Mouse (Mus musculus): ENCODE results near the gene Ttyh3. TPM values are rescaled to one million over a fixed set of nuclear protein-coding genes. Genes with fewer than 3 reads are reported as not detected.
"Not testable (repeated sequence)": the region's sequence is repeated elsewhere in the genome, so short reads cannot be mapped to it uniquely, and the experiment has no call there.

Gene Ttyh3
- polyA plus RNA-seq (2012; rRNA removed) = 59.6 and 77.6 TPM in 2 replicates

DNA sequence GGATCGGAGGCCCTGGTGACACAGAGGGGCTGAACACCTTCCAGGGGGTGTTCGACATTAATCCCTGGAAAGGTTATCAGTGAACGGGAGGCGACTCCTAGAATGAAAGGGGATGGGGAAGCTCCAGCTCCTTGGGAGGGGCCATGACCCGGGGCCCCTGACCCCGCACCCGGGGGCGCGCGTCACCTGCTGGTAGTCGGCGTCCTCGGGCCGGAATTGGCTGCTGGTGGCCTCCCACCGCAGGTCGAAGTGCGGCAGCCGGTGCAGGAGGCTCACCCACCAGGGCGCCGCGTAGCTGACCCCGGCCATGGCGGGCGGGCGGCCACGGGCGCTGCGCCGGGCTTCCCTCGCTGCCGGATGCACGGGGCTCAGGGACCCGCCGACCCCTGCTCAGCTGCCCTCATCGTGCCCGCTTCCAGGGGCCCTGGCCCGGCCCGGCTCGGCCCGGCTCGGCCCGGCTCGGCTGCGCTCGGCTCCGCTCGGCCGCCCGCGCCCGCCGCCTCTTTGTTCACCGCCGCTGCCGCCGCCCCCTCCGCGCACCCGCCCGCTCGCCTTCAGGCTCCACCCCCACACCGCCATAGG is at the start of gene Ttyh3:
Gene Ttyh3 (minus strand): TSS at position 513 of the 582 bp plus-strand sequence.
- DNase-seq (ENCODE audit: low read depth) = no peak

DNA sequence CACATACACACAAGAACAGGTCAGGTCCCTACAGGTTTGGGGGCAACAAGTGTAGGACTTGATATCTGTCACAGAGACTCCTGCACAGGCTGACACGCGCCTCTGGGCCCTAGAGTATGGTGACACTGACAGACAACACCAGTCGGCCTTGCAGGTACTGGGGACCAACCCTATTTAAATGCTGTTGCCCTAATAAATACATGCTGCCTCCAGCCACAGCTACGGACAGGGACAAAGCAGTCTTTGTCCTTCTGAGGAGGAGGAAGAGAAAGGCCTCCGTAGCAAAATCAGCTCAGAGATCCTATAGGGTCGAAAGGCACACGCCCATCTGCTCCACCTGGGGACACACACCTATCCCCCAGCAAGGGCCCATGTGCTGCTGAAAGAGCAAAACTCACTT is 47.2 kb upstream of the Ttyh3 start:
- DNase-seq (ENCODE audit: low read depth) = no peak

DNA sequence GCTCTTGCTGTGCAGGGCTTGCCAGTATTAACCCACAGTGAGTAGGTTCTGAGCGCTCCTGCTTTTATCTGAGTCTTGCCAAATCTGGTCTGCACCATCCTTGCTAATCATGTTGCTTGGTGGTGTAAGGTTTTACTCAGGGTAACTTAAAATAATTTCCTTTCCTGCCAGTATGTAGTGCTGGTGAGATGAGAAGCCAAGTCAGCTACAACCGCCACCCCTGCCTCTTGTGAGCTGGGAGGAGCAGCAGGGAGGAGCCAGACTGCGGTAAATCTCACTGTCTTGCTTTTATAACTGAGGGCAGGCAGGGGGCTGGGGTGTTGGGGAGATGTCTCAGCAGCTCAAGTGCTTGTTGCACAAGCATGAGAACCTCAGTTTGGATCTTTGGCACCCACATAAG is 39.6 kb upstream of the Ttyh3 start:
- no peak for DNase-seq (ENCODE audit: low read depth)

DNA sequence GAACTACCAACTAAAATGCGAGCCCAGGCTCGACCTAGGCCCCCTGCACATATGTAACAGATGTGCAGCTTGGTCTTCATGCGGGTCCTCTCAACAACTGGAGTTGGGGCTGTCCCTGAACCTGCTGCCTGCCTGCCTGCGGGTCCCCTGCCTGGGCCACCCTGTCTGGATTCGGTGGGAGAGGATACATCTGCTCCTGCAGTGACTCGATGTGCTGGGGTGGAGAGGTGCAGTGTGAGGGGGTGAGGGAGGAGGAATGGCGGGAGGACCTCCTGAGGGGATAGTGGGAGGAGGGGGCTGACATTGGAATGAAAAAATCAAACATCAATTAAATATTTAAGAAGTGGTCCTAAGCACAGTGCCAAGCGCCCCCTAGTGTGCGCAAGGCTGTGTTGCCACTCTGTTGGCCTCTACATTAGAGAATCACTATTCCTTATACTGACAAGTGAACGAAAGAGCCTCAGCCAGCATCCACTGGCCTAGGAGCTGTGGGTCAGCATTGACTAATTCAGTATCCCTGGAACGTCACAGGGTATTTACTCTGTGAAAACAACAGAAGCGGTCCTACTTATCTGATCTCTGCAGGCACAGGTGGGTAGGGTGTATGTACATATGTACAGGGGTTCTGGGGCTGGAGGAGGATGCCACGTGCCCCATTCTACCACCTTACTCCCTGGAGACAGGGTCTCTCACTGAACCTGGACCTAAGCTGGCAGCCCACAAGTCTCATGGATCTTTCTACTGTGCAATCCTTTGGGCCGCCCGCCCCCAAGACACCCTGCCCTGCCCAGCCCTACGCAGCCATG is 35.7 kb upstream of the Ttyh3 start:
- DNase-seq (ENCODE audit: low read depth) = no peak

DNA sequence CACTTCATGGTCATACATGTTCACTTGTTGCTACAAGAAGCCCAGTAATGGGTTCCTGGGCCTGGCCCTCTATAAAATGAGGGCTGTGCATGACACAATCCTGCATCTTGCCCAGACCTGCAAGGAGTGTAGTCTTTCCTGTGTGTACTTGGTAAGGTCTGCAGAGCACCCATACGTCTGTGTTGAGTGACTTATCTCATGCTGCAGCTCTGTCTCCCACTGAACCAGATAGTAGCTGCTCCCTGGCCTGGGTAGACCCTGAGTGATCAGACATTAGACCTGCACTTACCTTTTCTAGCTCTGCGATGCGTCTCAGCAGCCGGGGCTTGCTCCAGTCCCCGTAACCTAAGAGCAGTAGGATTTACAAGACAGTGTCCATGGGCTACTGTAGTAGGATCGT is 33.3 kb upstream of the Ttyh3 start:
- DNase-seq (ENCODE audit: low read depth) = no peak

DNA sequence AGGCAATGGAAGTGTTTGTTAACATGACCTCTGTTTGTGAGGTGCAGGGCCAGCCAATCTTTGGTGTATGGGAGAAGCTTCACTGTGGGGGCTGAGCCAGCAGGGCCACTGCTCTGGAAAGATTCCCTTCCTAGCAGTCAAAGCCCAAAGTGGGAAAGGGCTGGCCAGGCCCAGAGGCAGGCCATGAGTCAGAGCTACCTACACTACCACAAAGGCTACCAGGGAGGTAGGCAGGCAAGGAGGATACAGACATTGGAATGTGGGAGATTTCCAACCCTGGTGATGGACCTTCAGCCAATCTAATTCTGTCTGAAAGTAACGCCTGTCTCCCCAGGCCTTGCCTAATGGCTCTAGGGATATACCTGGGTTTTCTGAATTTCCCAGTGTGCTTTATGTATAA is 32.1 kb upstream of the Ttyh3 start:
- DNase-seq (ENCODE audit: low read depth) = no peak

DNA sequence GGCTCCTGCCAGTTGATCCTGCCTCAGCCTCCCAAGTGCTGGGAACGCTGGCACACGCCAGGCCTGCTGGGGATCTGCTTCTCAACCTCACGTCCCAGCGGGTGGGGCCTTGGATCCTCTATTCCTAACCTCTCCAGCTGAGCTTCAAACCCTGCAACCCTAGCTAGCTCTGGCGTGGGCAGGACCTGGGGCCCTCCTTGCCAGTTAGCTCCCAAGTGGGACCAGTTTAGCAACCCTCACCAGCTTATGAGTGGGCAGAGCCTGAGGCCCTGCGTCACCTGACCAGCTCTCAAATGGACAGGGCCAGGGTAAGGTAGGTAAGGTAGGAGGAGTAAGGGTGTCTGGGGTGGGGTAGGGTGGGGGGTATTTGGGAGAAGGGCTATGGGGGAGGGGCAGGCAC is 31.2 kb upstream of the Ttyh3 start:
- DNase-seq (ENCODE audit: low read depth) = no peak

DNA sequence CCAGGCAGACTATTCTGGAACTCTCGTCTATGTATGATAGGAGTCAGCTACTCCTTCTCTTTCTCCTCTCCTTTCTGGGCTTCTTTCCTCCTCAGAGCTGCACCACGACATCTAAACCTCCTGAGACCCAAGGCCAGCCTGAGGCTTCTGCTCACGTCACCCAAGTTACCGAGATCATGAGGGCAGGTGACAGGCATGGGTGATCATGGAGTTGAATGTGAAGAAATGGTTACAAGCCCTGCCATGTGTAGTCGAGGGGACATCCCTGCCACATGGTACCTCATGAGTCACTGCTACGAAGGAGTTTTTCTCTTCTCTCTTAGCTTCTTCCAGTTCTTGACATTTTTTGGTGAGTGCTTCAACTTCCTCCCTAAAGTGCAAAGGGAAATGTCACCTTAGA is 28.3 kb upstream of the Ttyh3 start:
- no peak for DNase-seq (ENCODE audit: low read depth)

DNA sequence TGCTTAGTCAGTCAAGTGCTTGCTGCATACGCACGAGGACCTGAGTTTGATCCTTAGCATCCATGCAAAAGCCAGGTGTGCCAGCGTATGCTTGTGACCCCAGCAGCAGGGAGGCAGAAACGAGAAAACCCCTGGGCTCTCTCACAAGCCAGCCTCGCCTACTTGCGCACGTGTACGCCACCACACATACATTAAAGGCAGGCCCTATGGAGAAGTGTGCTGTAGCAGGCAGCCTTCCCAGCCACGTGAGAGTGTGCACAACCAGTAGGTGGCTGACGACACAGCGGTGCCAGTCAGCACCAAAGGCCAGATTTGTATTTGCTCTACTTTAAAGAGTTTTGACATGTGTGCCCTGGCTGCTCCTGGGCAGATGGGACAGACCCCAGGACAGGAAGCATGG is 26.8 kb upstream of the Ttyh3 start:
- no peak for DNase-seq (ENCODE audit: low read depth)

DNA sequence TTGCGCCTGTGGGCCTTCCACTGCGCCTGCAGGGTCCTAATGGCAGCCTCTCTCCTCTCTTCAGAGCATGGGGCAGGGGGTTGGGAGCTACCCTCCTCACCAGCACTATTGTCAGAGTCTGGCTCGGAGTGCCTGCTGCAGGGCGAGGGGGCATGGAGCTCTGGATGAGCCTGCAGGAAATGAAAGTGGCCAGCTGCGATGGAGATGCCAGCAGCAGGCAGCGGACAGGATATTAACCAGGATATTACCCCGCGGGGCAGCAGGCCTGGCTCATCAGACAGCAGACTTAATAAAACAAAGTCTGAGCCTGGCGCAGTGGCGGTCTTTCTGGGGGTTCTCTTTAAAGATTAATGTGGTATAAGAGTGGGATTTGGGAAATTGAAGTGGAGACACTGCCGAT is 26.2 kb upstream of the Ttyh3 start:
- DNase-seq (ENCODE audit: low read depth) = no peak

DNA sequence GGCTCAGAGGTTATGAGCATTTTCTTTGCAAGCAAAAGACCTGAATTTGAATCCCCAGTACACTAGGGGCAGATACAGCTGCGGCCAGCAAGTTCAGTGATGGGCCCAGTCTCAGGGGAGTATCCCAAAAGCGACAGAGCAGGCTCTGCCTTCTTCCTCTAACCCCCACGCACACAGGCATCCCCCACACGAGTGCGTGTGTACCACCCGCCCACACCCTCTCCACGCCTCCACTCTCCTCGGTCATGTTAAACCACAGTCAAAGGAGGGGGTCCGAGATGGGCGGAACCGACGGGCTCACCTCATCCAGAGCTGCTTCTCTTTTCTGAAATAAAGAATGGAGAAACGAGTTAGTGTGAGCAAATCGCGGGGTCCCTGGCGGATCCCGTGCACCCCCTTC is 25.2 kb upstream of the Ttyh3 start:
- no peak for DNase-seq (ENCODE audit: low read depth)

DNA sequence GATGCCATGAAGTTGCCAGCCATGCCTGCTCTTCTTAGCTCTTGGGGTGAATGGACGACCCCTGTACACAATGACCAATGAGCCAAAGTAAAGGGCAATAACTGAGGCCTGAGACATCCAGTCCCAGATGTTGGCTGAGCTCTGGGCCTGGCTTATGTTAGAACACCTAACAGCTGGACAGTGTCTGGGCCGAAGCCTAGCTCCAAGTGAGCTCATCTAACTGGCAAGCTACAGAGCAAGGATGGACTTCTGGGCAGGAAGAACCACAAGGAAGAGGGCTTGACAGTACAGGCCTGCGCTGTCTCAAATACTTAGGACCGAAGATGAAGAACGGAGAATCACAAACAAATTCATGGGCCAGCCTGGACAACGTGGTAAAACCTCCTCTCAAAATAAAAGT is 23.8 kb upstream of the Ttyh3 start:
- DNase-seq (ENCODE audit: low read depth) = not testable (repeated sequence)

DNA sequence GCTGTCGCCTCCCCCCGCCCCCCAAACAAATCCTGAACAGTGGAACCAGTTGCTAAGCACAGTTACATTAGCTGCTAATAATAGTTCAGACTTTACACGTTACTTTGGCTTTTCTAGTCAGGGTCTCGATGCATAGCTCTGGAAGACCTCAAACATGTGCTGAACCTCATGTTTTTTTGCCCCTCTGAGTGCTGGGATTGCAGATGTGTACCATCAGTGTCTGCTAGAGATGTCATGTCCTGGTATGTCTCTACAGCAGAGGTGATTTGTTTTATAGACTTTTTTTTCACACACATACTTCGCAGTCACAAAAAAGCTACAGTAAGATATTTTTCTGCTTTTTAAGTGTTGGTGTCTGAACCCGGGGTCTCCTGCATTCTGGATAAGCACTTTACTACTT is 23.3 kb upstream of the Ttyh3 start:
- no peak for DNase-seq (ENCODE audit: low read depth)

DNA sequence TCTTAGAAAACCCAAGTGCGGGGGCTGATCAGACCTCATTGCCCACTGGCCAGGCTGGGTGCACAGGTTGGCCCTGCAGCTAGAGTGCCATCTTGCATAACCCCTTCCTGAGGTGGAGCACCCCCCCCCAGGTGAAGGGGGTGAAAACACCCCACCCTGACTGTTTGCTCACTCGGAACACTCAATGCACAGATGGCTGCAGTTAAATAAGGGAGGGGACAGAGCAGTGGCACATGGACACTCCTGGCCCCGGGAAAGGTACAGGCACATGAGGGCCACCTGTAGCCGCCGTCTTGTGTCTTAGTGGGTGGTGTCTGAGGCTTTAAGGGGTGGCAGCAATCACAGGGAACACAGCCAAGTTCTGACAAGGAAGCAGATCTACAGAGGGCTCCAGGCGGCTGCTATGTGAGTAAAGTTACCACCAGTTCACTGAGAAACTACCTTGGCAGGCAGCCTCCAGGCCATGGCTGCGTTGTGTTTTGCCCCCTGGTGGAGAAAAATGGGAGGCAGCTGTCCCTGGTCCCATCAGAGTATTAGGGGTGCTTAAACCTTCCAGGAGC is 14.9 kb upstream of the Ttyh3 start:
- no peak for DNase-seq (ENCODE audit: low read depth)

DNA sequence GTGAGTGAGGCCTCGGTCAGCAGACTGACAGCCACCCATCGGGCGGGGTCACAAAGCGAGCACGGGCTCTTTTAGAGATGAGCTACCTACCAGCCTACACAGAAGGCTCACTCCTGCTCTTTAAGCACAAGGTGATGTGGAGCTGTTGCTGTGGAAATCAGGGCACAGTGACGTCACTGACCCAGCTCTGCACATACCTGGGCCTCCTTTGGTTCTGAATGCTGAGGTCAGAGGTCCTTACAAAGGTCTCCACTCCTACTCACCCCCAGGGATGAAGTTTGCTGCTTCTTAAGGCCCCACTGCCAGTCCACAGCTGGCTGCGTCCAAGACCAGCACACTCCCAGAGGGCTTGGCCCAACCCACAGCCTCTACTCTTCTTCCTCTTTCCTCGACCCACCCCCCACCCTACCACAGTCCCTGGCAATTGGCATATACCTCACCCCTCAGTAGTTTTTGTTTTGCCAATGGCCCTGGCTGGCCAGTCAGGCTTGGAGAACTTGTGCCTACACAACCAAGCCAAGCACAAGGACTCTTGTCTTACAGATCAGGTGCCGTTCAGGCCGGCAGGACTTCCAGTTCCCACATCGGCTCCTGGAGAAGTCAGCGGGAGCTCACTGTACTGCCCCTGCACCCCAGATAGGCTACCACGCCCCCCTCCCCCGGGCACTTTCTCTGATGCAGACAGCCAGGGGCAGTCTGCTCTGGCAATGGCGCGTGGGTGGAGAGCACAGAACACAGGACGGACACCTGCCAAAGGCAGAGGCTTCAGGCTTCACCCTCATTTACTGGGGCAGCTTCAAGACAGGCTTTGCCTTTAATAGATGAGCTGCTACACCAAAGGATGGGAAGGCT is 14.1 kb upstream of the Ttyh3 start:
- DNase-seq (ENCODE audit: low read depth) = no peak

DNA sequence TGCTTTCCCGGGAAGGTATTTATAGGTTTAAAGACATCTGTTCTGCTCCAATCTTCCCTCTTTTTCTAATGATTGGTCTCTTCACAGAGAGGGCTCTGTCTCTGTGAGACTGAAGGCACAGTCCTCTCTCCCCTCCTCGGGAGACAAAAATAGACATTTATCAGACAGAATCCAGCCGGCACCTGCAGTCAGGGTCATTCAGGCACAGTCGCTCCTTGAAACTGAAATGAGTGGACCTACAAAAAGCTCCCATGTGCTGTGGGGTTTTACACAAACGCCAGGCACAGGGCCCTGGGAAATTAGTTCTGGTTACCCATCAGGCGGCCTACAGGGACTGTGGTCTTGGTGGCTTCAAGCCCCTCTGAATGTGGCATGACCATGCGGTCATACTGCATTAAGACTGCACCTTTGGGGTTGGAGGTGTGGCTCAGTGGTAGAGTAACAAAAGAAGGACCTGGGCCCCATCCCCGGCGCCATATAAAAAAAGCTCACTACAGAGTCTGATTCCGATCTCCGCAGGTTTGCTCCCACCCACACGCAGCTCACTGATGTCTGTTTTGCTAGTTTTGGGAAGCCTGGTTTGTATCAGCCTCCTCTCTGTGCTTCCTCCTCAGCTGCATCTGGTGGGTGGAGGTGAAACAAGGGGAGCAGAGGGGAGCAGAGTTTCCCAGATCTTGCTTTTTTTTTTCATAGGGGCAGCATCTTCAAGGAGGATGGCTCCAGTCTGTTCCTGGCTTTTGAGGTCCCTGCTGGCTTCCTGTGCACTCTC is 13.2 kb upstream of the Ttyh3 start:
- no peak for DNase-seq (ENCODE audit: low read depth)

DNA sequence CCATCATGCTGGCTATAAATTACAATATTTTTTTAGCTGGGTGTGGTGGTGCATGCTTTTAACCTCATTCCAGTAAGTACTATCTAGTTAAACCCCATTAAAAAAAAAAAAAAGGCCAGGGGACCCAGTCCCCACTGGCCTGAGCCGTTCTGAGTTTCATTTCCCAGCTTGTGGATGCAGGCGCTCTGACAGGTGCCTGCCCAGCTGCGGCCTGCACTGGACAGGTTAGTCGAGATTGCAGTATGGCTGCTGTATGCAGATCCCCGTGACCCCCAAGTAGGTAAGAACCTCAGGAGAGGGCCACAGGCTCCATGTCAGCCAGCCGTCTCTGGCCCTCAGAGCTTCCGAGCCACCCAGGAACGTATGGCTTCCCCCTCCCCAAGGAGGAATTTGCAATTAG is 12.6 kb upstream of the Ttyh3 start:
- DNase-seq (ENCODE audit: low read depth) = no peak

DNA sequence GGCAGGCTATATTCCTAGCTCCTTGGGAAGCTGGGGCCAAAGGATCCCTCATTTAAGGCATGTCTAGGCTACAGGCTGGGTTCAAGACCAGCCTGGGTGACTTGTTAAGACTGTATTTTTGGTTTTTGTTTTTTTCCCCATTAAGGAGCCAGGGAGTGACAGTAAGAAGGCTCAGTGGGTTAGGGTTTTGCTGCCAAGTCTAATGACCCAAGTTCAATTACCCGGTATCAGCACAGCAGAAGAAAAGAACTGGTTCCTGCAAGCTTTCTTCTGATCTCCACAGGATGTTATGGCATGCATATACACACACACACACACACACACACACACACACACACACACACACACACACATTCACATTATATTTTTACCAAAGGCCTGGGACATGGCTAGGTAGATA is 11.6 kb upstream of the Ttyh3 start:
- no peak for DNase-seq (ENCODE audit: low read depth)

DNA sequence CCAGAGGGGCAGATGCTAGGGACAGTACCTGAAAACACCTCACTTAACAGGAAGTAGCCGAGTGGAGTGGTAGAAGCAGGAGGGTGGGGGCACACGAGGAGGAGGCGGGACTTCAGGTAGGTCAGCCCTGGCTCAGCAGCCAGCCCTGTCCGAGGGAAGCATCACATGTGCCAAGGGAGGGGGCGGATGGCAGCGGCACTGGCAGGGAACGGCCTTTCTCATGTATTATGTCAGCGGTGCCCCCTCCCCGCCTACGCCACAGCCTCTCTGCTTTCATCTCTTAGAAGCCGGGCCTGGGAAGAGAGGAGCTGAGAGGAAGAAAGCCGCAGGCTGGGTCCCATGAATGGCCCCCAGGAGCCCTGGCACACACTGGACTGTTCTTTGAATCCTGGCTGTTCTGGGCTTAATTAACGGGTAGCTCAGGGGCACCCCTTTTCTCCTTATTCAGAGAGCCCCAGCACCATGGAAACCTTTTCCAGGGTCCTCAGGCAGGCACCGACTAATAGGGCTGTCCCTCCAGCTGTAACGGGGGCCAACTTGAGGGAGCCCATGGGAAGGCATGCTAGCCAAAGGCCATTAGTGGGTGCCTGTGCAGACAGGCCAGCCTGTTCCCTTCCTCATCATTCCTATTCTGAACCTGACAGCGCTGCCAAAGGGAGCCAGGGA is 10.9 kb upstream of the Ttyh3 start:
- no peak for DNase-seq (ENCODE audit: low read depth)

DNA sequence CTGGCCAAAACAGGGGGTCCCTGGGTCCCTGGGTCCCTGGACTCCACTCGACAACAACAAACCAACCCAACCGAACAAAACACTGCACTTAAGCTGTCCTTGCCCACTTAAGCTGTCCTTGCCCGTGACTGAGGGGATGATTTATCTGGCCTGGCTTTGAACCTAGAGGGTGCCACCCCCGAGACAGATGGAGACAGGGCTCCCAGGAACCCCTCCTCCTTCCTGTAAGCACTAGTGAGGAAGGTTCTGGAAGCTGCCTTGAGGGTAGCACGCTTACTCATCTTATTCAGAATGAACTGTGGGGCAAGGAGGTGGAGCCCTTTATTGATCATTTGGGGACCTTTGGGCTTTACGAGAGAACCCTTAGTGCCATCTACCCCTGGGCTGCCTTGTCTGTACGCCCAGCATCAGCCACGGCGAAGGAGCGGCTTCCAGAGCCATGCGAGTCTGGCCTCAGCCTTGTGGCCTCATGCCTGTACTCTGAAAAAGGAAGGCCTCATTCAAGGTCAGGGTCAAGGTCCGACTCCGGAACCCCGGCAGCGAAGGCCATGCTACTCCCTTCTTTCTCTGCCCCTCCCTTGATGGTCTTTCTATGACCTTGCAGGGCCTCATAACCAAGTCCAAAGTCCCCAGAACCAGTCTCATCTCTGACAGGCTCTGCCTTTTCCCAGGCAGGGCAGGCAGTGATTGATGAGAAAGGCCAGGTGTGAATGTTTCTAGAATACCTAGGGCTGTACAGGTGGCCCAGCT is 5.4 kb upstream of the Ttyh3 start:
- DNase-seq (ENCODE audit: low read depth) = no peak
